Mouse (Mus musculus): ENCODE measurements at regions not wholly inside any gene's neighbourhood (a gene's known extent, or its start where the extent isn't known, plus 50 kb on each side); places are given as distances from the start of the nearest gene placed in this dataset.

GRCm38 (mm10) chr8:116229654-116230136 is 275.1 kb upstream of the Dynlrb2 start:
- no peak for DNase-seq (ENCODE audit: low spot score in 2 of 2)

GRCm38 (mm10) chr8:116227003-116227402 is 277.8 kb upstream of the Dynlrb2 start:
- no peak for DNase-seq (ENCODE audit: low spot score in 2 of 2)

DNA sequence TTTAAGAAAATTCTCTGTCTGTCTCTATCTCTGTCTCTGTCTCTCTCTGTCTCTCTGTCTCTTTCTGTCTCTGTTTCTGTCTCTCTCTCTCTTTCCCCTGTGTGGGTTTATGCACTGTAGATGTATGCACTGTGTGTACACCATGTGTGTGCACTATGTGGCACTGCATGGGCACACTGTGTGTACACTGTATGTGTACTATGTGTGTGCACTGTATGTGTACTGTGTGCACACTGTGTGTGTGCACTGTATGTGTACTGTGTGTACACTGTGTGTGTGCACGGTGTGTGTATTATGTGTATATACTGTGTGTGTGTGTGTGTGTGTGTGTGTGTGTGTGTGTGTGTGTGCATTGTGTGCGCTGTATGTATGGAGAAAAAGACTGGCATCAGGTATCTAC is 281.5 kb upstream of the Dynlrb2 start:
- no peak for DNase-seq (ENCODE audit: low spot score in 2 of 2)

- no peak for DNase-seq (ENCODE audit: low spot score in 2 of 2)
Measured at GRCm38 (mm10) chr8:116215909-116216308, 288.9 kb upstream of the Dynlrb2 start.

DNA sequence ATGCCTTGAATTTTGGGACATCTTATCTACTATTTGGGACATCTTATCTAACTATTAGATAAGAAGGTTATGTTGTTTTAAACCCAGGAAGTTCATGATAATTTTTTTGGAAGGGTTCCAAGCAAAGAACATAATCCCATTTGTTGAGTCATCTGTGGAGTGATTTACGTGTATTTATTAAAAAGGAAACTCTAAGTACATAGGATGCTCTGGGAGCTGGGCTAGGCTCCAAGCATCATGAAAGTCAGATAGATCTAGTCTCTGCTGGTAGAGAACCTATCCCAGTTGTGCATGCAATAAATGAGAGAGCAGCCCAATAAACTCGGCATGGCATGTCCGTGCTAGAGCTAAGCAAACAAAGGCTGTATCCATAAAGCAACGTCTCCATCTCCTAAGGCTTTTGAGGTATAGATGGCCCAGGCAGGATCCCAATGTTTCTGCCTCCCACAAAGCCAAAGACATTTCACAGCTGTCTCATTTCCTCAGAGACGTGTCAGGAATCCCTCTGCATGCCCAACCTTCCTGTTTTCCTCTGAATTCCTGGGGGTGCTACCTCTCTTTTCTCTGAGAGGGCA is 289.4 kb upstream of the Dynlrb2 start:
- DNase-seq (ENCODE audit: low spot score in 2 of 2): no peak

GRCm38 (mm10) chr8:116203631-116204030 is 301.1 kb upstream of the Dynlrb2 start:
- DNase-seq (ENCODE audit: low spot score in 2 of 2): no peak

DNA sequence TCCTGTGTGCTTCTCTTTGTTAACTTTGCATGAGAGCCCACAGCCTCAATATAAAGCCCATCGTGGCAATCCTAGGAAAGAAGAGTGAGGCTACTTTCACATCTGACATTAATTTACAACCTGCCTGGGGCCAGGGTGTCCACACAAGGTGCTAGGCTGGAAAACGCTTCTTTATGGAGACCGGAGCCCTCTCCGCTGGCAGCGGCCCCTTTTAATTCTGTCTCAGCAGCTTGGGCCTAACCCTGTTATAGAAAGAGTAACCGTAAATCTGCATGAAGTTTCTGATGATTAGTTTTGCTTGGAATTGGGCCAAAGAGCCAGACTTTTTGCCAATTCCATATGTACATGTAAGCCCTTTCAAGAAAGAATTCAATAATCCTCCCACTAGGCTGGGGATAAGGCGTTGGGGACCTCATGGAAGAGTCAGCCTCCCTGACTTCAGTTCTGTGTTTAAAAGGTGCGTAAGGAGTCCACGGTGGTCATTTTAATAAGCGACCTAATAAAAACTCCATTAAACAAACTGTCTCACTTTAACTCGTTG is 304.2 kb upstream of the Dynlrb2 start:
- DNase-seq (ENCODE audit: low spot score in 2 of 2): no peak

- DNase-seq (ENCODE audit: low spot score in 2 of 2): no peak
Measured at GRCm38 (mm10) chr8:116196623-116197184, 308.1 kb upstream of the Dynlrb2 start.

DNA sequence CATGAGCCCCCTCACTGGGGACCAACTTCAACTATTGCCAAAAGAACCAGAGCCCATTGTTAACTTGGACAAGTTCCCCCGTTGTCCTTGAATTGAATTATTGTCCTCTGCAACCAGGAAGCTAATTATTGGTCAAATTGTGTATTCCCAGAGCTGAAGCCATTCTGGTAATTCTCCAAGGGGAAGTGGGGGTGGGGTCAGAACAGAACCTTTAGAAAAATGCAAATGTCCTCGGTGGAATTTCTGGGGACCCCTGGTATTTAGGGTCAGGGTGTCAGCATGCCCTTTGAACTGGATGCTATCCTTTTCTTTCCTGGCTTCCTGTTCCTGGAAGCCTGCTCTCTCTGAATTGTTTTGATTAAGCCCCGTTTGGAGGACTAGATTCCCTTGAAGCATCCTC is 312.7 kb upstream of the Dynlrb2 start:
- DNase-seq (ENCODE audit: low spot score in 2 of 2): no peak

DNA sequence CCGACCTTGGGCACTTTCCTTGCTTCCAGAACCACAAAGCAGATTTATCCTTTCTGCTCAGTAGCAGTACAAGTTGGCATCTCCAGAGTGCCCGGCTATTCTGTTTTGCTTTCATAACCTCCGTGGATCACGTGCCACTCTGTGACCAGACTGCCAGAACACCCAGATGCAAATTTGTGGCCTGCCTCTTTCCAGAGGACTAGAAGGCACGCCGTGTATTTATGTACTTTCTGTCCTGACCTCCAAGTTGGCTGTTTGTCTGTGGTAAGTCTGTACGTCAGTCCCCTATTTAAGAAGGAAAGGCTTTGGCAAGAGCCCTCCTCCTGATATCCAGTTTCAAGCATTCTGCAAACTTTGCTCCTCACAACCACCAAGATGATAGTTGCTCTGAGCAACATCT is 319.6 kb upstream of the Dynlrb2 start:
- no peak for DNase-seq (ENCODE audit: low spot score in 2 of 2)

DNA sequence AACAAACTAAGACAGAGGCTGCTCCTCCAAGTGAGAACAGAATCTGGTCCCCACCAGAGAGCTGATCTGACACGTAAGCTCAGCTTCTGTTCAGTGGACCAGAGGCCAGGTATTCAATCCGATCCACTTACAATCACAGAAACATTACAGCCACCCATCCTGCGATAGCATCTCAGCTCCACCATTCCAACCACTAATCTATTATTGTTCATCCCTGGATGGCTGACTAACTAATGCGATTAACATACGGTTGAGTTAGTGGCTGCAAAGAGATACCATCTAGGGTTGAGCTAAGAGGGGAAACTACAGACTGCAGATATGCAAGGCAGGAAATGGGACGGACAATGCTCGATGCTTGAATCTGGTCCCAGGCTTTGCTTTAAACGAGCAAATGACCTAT is 320.5 kb upstream of the Dynlrb2 start:
- no peak for DNase-seq (ENCODE audit: low spot score in 2 of 2)

DNA sequence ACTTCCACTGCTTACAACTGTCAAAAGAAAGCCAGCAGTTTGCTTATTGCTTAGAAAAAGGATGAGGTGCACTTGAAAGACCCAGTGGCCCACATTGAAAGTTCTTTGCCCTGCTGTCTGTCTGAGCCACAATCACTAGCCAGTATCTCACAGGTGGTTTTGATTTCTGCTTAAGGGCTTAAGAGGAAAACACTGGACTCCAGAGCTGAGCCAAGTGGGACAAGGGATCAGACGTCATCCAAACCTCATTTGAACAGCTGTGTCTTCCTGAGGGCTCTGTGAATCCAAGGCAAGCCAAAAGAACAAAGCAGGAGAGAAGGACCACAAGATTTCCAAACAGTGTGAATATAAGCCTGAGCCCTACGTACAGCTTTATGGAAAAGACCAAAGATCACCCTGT is 326.8 kb upstream of the Dynlrb2 start:
- no peak for DNase-seq (ENCODE audit: low spot score in 2 of 2)

DNA sequence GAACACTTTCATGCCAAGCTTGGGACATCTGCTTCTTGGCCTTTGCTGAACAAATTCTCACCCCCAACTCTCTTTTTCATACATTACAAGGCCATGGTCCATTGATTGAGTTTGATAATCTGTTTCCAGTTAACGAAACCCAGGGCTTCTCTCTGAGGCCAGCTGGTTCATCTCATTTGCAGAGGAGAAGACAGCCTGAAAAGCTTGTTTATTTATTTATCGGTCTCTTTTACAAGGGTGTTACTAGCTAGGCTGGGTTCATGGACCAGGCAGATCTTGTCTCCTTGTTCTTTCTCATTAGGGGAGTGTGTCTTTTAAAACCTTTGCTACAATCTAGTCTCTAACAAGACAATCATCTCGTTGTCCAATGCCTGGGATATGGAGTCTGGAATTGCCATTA is 329.9 kb upstream of the Dynlrb2 start:
- no peak for DNase-seq (ENCODE audit: low spot score in 2 of 2)

DNA sequence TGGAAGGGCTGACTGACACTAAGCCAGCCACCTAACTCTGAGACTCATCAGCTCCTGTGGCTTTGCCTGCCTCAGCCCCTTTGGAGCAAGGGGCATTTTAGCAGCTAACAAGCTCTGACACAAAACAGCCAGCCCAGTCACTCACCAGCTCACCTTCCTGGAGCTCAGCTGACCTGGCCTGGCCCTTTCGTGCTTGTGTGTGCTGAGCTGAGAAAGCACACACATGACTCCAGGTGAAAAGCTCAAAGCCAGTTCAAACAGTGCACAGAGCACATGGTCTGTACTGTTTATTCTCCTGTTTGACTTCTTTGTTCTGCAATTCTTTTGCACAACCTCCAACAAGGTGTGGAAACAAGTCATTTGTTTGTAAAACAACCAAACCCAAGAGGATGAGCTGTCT is 330.8 kb upstream of the Dynlrb2 start:
- no peak for DNase-seq (ENCODE audit: low spot score in 2 of 2)

- no peak for DNase-seq (ENCODE audit: low spot score in 2 of 2)
Measured at GRCm38 (mm10) chr8:116167874-116168273, 336.9 kb upstream of the Dynlrb2 start.

- DNase-seq (ENCODE audit: low spot score in 2 of 2): no peak
Measured at GRCm38 (mm10) chr8:116164989-116165299, 339.8 kb upstream of the Dynlrb2 start.

DNA sequence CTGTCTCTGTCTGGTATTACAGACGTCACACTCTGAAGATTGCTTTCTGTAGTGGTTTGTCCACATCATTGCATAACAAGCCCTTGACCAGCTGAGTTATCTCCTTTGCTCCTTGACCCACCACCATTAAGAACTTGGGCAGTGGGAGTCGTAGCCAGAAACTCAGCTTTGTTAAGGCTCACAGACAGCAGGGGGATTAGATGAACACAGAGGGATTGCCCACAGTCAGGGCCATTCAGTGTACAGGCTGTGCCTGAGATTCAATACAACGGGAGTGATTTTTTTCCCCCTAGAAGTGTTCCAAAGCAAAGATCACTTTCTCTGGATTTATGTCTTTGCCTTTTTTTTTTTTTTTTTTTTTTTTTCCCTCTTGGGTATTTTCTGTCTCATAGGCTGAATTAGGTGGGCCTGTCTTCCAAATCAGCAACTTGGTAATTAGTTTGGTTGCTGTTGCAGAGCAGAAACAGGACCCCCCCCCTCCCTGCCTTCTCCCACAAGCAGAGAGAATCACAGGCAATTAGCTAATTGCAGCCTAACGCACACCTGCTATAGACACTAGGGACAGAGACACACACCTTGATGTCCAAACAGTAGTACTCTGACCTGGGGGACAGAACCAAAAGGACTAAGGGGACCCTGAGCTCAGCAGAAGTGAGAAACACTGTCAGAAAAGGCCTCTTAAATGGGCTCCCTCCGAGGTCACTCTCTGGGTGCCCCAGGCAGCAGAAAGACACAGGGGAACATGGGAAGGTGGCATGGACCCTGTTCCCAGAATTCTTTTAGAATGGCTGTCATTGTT is 340.4 kb upstream of the Dynlrb2 start:
- no peak for DNase-seq (ENCODE audit: low spot score in 2 of 2)

- no peak for DNase-seq (ENCODE audit: low spot score in 2 of 2)
Measured at GRCm38 (mm10) chr8:116160932-116161331, 343.8 kb upstream of the Dynlrb2 start.

DNA sequence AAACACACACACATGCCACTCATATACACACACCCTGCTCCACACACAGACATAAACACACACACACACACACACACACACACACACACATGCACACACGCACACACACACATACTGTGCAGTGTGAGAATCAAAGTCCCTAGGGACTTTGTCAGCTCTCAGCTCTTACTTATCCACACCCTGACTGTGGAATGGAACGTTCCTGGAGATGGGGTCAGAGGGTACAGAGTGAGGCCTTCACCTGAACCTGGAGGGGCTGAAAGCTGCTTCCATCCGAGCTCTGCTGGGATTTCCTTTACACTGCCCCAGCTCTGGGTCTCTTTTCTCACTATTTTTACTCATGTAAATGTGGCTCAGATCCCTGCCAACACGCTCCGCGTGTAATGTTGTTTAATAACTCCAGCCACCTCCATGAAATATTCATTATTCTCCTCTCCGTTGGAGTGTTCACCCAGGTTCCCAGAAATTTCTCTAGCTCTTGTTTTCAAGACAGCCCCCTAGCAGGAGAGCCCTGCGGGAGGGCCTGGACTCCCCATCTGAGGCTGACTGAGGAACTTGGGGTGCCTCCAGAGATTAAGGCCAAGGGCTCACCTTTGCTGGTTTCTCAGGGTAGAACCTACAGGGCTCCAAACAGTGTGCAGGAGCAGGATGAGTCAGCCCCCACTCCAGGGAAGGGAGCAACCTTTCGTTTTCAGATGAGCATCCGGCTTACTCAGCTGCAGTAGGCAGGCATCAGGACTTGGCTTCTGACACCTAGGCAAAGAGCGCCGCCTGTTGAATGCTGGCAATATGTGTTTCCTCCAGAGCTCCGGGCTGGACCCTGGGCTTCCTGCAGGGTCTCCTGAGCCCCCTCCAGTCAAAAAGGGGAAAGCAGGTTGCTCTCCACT is 360.8 kb upstream of the Dynlrb2 start:
- DNase-seq (ENCODE audit: low spot score in 2 of 2): peak; percentile 22 to 40

DNA sequence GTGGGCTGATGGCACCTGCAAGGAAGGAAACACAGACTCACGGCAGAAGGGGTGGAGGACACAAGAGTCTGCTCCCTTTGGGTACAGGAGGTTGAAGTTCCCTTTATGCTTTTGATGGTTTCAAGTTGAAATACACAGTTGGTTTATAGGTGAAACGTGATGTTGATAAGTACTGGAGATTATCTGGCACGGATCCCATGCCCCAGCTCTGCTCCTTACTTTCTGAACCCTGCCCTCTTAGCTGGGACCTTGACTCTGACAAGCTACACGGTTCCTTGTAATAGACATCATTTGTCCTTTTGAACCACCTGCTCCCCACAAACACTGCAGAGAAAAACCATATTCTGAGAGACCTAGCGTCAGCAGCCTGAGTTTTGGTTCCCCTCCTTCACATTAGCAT is 363.4 kb upstream of the Dynlrb2 start:
- DNase-seq (ENCODE audit: low spot score in 2 of 2): no peak

- DNase-seq (ENCODE audit: low spot score in 2 of 2): no peak
Measured at GRCm38 (mm10) chr8:116139934-116140333, 364.8 kb upstream of the Dynlrb2 start.

- DNase-seq (ENCODE audit: low spot score in 2 of 2): no peak
Measured at GRCm38 (mm10) chr8:116137765-116138164, 367.0 kb upstream of the Dynlrb2 start.
